Mouse (Mus musculus) spleen, postnatal 10 days (tissue): ENCODE data around the gene Spon2.

Experiments used
- DNase-seq, 2 experiments: peaks; one replicate each; pipeline ENCODE4 v3.0.0; 2021 to 2022; ENCODE audit warnings: low spot score in 2 of 2

Gene Spon2

DNA sequence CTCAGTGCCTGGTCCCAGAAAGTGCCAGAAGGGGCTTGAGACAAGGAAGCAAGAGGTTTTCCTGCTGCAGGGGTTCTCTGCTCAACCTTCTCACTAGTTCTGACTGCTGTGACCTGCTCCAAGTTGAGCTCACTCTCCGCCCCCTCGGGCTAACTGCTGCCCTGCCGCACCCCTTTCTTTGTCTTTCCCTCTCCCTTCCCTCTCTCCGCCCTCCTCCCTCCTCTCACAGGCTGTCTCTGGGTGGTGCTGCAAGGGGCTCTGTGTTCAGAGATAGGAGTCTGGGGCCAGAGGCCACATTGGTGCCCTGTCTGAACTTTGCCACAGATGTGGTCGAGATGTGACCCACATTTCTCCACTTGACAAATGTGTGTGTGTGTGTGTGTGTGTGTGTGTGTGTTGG lies at the start of gene Spon2:
TSS of gene Spon2 (minus strand) at position 375 of the 400 bp plus-strand sequence.
- no peak for DNase-seq

DNA sequence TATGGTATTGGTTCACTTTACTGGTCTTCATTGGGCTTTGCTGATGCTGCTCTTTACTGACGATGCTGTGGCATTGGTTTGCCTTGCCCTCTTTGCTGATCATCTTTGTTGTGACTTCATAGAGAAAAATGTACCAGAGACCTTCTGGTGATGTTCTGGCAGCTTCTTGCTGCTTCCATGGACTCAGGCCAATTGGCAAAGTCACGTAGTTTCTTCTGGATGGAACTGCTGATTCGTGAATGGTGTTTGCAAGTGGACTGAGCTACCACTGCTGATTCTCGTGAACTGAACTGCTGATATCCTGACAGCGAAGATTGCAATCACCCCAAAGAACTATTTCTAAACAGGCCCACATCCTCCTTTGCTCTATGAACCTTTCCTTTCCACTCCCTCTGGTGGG lies 36.2 kb upstream of the Spon2 start:
- DNase-seq, result no peak

DNA sequence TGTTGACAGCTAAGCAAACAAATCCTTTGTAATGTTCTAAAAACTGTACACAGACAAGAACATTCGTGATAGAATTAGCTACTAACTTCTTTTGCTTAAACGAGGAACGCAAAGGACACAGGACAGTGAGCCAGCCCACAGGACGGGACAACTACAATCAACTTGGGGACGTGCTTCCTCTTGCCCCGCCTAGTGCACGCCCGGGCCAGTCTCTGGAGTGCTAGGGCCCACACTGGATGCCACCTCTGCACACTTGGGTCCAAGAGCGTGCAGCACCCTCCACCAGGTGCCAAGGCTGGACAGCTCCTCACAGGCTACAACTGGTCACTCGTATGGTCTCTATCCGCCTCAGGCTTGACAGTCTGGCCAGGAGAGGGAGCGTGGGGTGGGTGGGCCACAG lies 29.9 kb upstream of the Spon2 start:
- DNase-seq, result no peak

DNA sequence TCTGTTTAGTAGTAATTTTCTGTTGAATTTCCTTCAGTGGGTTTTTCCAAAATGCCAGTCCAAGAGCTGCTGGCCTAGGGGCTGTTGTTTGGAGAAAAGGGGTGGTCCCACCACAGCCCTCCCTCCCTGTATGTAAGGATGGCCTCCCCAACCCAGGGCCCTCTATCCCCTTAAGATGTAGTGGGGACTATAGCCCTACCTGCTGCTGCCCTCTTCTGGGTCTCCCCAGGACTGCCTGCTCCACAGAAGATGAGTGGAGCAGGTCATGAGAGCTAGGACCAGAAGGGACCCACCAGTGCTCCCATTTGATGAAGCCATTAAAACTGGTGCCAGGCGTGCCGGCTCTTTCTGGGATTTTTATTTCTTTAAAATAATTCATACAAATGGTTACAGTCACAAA lies 29.1 kb upstream of the Spon2 start:
- DNase-seq, result no peak

DNA sequence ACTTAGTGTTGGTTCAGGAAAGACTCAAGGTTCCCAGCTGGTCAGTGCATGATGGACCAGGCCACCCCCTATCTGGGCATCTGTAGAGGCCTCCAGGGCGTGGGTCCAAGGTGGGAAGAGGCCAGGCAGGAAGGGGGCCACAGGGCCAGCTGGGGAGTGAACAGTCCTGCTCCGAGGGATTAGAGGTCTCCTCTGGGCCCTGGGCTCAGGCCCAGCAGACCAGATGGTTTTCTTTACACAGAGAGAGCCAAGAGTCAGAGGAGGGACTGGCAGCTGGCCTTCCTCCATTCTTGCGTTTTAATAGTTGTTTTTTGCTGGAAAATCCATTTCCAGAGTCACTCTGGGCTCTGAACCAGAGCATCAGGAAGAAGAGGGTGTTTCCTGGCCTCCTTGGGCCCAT lies 27.4 kb upstream of the Spon2 start:
- peak in 1 of 2 experiments; percentile 26 for DNase-seq

DNA sequence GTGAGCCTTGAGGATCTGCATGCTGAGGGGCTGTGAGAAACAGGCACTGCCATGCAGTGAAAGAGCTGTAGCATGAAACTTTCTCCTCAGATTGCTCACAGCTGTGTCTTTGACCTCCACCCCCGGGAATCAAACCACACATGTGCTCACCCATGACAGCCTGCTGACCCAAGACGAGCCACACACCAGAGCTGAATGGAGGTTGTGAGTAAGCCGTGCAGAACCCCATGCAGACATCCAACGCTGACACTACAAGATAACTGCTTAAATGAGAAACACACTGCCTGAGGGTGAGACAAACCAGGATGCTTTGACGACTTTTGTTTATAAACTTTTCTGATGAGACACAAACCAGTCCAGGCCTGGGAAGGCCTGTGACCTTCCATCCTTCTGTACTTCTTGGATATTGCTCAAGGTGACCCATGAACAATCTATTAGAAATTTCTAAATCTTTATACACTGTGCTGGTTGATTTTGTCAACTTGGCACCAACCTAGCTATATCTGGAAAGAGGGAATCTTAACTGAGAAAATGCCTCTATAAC lies 26.2 kb upstream of the Spon2 start:
- DNase-seq, result no peak

DNA sequence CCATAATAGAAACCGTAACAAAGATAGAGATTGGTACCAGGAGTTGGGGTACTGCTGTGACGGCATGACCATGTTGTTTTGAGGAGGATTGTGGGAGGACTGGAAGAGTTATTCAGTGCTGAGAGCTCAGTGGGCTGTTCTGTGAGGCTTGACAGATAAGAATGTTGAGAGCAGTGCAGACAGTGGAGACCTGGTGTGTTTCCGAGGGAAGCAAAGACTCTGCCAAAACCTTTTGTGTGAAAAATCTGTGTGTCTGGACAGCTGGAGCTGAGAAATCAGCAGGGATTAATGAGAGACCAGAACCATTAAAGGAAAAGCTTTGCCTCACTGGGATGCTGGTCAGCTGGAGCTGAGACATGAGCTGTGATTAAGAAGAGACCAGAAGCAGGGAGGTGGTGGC lies 21.7 kb upstream of the Spon2 start:
- no peak for DNase-seq

DNA sequence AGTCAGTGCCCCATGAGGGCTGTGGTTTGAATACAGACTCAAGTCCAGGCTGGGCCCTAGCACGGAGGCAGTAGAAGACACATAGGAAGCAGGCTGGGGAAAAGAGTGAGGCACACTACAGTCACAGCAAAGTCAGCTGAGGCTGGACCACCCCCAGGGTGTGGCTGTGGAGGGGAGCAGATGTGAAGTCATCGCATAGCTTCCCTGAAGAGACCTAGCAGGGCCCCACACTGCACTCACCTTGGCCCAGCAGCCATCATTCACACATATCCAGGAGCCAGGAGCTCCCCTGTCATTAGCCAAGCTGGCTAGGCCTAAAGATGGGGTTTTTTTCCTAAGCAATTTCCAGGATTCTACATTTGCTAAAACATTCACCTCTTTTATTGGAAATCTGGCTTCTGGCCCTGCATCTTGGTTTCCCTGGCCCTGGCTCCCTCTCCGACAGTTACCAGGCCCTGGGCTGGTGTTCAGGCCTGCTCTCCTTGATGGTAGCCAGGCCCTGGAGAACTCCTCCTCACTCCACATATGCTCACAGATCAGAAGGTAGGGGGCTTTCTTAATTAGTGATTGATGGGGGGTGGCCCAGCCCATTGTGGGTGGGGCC lies 21.0 kb upstream of the Spon2 start:
- DNase-seq, result no peak

DNA sequence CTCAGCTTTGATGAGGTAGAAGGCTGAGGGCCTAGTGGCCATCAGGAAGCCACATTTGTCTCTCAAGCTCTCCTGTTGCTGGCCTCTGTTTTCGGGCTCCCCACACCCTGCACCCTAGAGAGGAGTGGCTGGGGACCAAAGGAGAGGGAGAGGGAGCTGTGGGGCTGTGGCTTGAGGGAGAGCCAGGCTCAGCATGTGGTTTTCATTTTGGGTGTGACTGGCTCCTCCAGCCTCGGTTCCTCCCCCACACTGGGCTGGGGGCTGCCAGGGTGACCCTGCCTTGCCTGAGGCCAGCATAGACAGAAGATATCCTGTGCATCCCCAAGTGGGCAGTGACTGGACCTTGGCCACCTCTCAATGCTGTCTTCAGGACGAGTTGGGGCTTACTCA lies 20.0 kb upstream of the Spon2 start:
- no peak for DNase-seq

DNA sequence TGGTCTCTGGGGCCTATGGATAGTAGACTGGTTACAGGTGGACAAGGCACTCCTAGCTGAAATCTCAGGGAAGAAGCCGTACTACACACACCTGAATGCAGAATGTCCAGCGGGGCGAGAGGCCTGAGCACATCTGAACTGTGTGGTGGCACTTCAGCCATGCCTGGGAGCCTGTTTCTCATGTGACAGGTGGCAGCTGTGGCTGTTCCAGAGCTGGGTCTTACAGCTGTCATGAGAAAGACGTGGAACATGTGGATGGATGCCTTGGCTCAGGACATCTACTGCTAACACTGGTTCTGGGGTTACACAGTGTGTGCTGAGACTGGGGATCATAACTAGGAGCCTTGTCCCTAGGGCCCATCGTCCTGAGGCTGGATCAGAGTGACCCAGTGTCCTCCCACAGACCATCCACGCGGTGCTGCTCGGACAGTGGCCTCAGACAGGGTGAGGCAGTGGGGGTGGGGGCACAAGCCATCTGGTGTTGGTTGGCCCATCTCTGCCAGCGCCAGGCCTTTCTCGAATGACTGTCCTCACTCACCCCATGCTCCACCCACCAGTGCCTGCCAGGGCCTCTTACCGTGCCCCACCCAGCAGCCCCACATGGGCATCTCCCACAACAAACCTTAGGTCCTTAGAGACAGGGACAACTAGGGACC lies 19.5 kb upstream of the Spon2 start:
- no peak for DNase-seq

DNA sequence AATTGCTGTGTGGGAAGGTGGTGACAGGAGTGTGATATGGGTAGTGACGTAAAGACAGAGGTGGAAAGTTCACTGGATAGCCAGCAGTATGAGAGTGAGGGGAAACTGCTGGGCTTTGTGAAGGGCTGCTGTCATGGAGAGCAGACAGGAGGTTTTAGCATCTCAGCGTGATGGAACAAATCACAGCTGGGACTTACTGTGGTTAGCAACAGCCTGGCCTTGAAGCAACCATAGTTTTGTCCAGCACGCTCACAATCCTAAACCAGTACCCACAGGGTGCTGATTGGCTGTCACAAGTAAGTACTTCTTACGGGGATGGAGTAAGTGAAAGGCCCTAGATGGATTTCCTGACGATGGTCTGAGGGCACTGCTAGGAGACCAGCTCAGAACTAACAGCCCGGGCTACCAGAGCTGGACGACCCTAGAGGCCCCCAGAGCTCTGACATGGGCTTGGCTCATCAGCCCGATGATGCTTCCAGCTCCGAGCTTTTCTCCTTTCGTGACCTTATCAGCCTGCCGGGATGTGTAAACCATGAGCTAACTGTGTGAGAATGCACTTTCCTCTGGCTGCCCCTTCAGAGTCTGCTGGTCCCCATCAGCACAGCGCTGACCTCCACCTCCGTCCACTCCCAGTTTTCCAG lies 16.3 kb upstream of the Spon2 start:
- no peak for DNase-seq

DNA sequence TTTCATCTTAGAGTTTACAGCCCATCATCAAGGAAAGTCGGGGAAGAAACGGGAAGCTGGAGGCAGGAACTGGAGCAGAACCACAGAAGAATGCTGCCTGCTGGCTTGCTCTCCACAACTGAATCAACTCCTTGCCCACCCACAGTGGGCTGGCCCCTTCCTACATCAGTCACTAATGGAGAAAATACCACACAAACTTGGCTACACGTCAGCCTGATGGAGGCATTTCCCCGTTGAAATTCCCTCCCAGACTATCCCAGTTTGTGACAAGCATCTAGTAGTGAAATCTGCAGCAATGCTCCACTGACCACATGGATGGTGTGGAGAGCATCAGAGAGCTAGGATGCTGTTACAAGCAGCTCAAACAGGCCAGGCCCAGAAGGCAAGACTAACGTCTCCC lies 14.5 kb upstream of the Spon2 start:
- DNase-seq, result no peak

DNA sequence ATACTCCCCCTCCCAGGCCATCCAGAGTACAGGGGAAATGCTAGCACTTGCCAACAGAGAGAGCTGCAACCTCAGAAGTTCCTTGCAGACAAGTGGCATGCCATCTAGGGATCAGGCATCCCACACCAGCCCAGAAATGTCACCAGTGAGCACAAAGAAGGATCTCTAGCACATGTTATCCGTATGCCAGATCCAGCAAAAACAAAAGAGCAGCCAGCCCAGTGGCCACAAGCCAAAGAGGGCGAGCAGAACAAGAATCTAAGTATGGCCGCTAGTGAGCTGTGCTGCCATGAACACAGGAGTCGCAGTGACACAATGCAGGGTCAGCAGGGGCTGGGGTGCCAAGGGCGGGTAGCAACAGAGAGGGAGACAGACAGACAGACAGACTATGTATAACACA lies 12.0 kb upstream of the Spon2 start:
- no peak for DNase-seq

DNA sequence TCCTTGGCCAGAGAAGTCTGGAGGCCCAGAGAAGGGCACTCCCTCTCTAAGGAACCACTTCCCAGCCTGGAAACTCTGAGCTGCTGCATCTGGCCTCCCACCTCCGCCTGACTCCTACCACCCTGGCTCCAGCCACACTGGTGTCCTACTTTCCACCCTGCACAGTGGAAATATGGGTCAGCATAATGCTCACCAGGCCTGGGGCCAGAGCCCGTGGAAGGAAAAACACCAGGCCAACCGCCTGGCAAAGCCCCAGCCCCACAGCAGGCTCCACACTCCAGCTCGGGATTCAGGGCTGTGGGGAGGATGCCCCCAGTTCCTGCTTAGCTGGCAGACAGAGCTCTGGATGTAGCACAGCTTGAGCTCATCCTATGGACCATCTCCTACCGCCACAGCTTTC lies 10.2 kb upstream of the Spon2 start:
- no peak for DNase-seq

DNA sequence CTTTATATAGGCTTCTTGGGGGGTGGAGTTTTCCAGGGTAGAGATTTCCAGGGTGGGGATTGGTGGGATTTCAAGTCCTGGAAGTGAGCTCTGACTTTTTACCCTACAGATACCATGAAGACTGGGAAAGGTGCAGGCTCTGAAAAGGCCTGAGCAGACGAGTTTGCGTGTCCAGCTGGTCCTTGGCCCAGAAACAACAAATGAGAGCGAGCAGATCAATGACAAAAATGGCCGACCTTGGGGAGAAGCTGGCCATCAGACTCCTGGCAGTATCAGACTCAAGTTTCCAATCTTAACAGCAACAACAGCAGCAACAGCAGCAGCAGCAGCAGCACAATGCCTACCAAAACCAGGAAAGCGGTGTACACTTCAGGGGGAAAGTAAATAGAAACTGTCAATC lies 7.4 kb upstream of the Spon2 start:
- no peak for DNase-seq

DNA sequence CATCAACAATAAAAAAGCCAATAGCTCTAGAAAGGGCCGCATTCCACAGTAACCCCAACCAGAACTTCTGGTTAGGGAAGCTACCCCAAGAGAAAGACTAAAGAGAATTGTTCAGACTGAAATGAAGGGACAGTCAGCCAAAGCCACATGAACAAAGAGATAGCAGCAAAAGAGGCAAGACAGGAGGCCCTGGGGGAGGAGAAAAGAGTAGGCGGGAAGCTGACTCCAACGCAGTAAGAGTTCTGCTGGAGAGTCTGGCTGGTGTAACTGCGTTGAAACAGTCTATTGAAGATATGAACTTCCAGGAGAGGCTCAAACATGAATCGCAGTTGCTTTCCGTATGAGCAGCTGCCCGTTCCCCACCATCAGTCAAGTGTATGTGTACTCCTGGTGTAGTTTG lies 6.2 kb upstream of the Spon2 start:
- DNase-seq, result no peak

DNA sequence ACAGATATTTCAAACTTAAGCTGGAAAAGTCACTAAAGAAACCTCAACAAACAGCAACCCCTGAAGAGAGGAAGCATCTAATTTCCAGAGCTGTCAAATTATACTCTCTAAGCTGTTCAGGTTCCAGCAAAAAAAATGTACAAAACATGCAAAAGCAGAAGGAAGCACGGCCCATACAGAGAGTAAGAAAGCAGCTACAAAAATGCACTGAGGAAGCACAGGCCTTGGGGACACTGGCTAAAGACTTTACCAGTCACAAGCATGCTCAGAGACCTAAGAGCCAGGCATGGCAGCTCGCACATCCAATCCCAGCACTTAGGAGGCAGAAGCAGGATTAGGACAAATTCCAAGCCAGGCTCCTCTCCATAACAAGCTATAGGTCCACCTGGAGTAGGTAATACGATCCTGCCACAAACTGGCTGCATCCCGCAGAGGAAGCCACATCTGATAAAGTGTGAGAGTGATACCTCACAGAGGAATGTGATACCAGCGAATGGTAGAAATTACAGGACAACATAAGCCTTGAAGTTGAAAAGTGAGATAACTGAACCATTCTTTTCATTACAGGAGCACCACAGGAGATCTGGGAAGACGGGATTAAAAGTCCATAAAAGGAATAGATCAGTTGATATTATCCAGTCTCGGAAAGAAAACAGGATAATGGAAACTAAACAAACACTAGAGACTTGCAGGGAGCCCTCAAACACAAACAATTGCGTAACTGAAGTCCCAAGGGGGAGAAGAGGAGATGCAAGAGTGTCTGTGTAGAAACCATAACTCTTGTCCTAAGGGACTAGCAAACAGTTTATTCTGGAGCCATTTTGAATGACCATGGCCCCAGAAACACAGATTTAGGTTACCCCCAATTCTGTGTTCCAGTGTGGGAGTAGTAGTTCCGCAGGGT lies 4.8 kb upstream of the Spon2 start:
- DNase-seq, result no peak

DNA sequence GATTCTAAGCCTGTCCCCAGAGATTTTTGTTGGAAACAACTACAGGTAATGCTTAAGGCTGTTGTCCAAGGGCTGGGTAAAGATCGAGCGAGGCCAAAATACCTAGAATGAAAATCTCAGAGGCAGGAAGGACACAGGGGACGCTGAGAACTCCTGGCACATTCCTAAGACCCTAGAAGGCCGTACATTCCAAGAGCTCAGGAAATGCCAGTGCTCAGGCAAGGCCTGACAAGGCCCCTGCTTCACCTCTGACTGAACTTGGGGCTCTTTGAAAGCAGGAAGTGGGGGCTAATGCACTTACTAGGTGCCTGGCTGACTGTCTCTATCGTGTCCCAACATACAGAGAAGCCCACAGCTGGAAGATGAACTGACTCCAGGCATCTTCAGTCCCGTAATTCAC lies 4.1 kb upstream of the Spon2 start:
- no peak for DNase-seq

DNA sequence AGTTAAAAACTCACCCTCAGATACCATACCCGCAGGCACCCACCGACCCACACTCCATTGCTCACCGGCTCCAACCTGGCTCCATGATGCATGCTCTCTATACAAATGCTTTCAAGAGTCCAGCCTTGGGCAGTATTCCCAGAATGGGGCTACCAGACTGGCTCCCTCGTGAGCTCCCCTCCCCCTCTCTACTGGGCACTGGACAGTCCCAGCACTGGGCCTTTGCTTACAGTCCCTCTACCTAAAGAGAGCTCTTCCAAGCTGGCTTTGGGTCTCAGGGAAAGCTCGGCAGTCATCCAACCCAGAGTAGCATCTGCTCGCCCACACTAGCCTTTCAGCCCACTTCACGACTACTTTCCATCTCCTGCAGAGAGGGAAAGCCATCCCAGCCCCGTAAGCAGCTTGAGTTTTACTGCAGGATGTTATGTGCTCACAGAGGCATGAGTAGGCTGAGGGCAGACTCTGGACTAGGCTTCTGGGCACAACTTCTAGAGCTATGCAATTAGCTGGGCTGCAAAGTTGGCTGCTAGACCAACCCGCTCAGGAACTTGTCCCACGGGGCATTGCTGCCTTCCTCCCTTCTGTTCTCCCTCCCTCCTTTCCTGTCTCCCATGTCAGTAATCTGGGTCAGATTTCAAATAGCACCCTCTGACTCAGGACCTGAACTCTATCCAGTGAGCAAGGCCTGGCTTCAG lies 2.2 kb upstream of the Spon2 start:
- DNase-seq, result peak in 1 of 2 experiments; percentile 8

DNA sequence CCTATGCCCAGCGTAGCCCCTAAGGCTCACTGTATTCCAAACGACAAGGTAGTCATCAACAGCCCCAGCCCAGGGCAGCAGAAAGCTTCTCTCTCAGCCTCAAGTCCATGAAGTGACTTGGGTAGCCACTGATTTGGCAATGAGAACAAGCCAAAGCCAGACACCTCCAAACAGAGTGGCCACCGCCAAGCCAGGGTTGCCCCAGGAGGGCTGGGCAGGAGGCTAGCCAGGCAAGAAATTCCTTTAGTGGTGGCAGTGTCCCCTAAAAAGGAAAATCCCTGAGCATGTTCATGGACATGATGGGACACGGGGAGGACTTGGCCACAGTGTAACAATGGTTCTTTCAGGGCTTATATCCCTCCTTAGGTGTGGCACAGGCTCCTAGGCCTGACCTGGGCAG lies 1.6 kb upstream of the Spon2 start:
- no peak for DNase-seq

DNA sequence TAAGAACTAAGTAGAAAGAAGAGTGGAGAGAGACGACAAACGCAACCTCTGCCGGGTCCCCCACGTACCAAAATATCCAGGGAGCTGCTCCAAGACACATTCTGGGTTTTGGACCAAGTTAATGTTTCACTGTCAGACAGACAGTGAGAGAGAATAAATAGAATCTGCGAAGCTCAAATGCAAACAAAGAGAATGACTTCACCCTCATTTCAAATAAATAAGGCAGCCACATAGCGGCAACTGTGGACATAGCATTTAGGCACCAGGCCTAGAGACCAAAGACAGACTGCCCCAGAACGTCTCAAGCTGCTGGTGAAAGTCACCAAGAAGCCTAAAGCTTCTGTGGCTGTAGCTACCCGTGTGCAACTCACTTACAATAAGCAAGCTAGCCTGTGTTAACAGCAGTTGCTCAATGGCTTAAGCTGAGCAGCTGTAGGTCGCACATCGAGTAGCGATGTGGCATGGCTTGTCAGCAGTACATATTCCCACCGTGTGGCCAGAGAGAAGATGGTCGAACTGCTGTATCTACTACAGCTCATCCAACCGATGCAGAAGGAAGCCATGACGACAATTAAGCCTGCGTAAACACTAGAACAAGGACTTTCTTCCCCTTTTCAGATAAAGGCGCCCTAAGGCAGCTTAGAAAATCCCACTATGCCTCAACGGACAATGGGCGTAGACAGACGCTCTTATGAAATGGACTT lies 643 bp upstream of the Spon2 start:
- no peak for DNase-seq
